Mouse (Mus musculus): ENCODE results near the gene Cped1. TPM values are rescaled to one million over a fixed set of nuclear protein-coding genes. Genes with fewer than 3 reads are reported as not detected.

Gene Cped1
- polyA plus RNA-seq, 1 experiment from 2014 or later: 2.7 TPM

- ATAC-seq (ENCODE audit: low FRiP score): no peak
- Histone ChIP-seq H3K4me1 (peaks cover 21% of the 10 kb centered on the region), H3K27ac (replicated peaks) (no peak overlapping the region), H3K36me3 (no peaks in the 10 kb centered on the region), H3K9me3 (replicated peaks) (no peaks in the 10 kb centered on the region), H3K4me3 (replicated peaks) (peak overlapping the region; percentile 45), H3K4me2 (peak overlapping the region; percentile 95), H3K9ac (replicated peaks) (peak overlapping the region; percentile 8; the same call in 1 of the 2 replicates), H3K27me3 (replicated peaks) (peaks cover 31% of the 10 kb centered on the region)
- WGBS: 10% methylated on average over 24 of the region's 24 CpGs
These were observed 1.1 kb downstream of the Cped1 start for GRCm38 (mm10) chr6:21986660-21987331.

- H3K4me2 ChIP-seq: no peak overlapping the region
- no peaks in the 10 kb centered on the region for H3K9me3 ChIP-seq (replicated peaks)
- no peak overlapping the region for H3K4me3 ChIP-seq (replicated peaks)
- WGBS: 90% methylated on average over 2 of the region's 2 CpGs
- H3K36me3 ChIP-seq: no peaks in the 10 kb centered on the region
- peaks cover 21% of the 10 kb centered on the region for H3K4me1 ChIP-seq
- ATAC-seq (ENCODE audit: low FRiP score): no peak
- no peak overlapping the region for H3K9ac ChIP-seq (replicated peaks)
- no peak overlapping the region for H3K27ac ChIP-seq (replicated peaks)
- H3K27me3 ChIP-seq (replicated peaks): peaks cover 31% of the 10 kb centered on the region
These were observed 1.8 kb downstream of the Cped1 start for GRCm38 (mm10) chr6:21987554-21987953.

GRCm38 (mm10) chr6:21988296-21988695 is 2.6 kb downstream of the Cped1 start:
- Histone ChIP-seq H3K36me3 (no peaks in the 10 kb centered on the region), H3K4me3 (replicated peaks) (no peak overlapping the region), H3K27me3 (replicated peaks) (peaks cover 31% of the 10 kb centered on the region), H3K4me1 (peaks cover 21% of the 10 kb centered on the region), H3K9ac (replicated peaks) (no peak overlapping the region), H3K27ac (replicated peaks) (no peak overlapping the region), H3K4me2 (no peak overlapping the region), H3K9me3 (replicated peaks) (no peaks in the 10 kb centered on the region)
- WGBS: 92% methylated on average over 5 of the region's 5 CpGs
- ATAC-seq (ENCODE audit: low FRiP score): no peak

GRCm38 (mm10) chr6:21989081-21989480 is 3.4 kb downstream of the Cped1 start:
- Histone ChIP-seq H3K36me3 (no peaks in the 10 kb centered on the region), H3K27ac (replicated peaks) (no peak overlapping the region)
- 80% methylated on average over 4 of the region's 4 CpGs for WGBS

GRCm38 (mm10) chr6:21990181-21991135 is 4.7 kb downstream of the Cped1 start:
- WGBS: 83% methylated on average over 9 of the region's 9 CpGs
- H3K9me3 ChIP-seq (replicated peaks): no peaks in the 10 kb centered on the region
- no peak for ATAC-seq (ENCODE audit: low FRiP score)
- no peak overlapping the region for H3K27ac ChIP-seq (replicated peaks)
- no peak overlapping the region for H3K4me3 ChIP-seq (replicated peaks)
- H3K4me1 ChIP-seq: peaks cover 15% of the 10 kb centered on the region
- H3K9ac ChIP-seq (replicated peaks): no peak overlapping the region
- no peaks in the 10 kb centered on the region for H3K36me3 ChIP-seq
- peaks cover 23% of the 10 kb centered on the region for H3K27me3 ChIP-seq (replicated peaks)
- no peak overlapping the region for H3K4me2 ChIP-seq

More at GRCm38 (mm10) chr6:21989081-21989480, 3.4 kb downstream of the Cped1 start:
- no peak overlapping the region for H3K9ac ChIP-seq (replicated peaks)
- H3K27me3 ChIP-seq (replicated peaks): peaks cover 25% of the 10 kb centered on the region
- no peak for ATAC-seq (ENCODE audit: low FRiP score)
- no peaks in the 10 kb centered on the region for H3K9me3 ChIP-seq (replicated peaks)
- H3K4me2 ChIP-seq: no peak overlapping the region
- H3K4me1 ChIP-seq: peaks cover 21% of the 10 kb centered on the region
- H3K4me3 ChIP-seq (replicated peaks): no peak overlapping the region

GRCm38 (mm10) chr6:21991151-21991550 is 5.4 kb downstream of the Cped1 start:
- Histone ChIP-seq H3K4me1 (peaks cover 8% of the 10 kb centered on the region), H3K36me3 (no peaks in the 10 kb centered on the region), H3K27ac (replicated peaks) (no peak overlapping the region), H3K9me3 (replicated peaks) (no peaks in the 10 kb centered on the region), H3K9ac (replicated peaks) (no peak overlapping the region), H3K4me3 (replicated peaks) (no peak overlapping the region), H3K4me2 (no peak overlapping the region), H3K27me3 (replicated peaks) (peaks cover 19% of the 10 kb centered on the region)
- 85% methylated on average over 4 of the region's 4 CpGs for WGBS
- no peak for ATAC-seq (ENCODE audit: low FRiP score)

- Histone ChIP-seq H3K27me3 (replicated peaks) (0 out of 2 replicates have a peak, but pooled peaks cover 6% of the 10 kb centered on the region), H3K4me1 (no peaks in the 10 kb centered on the region), H3K4me2 (no peak overlapping the region), H3K27ac (replicated peaks) (no peak overlapping the region), H3K36me3 (no peaks in the 10 kb centered on the region), H3K9ac (replicated peaks) (no peak overlapping the region), H3K4me3 (replicated peaks) (no peak overlapping the region), H3K9me3 (replicated peaks) (no peaks in the 10 kb centered on the region)
- no peak for ATAC-seq (ENCODE audit: low FRiP score)
- WGBS: 93% methylated on average over 2 of the region's 2 CpGs
These were observed 7.4 kb downstream of the Cped1 start for GRCm38 (mm10) chr6:21993070-21993469.

GRCm38 (mm10) chr6:21998131-21998530 is 12.4 kb downstream of the Cped1 start:
- WGBS: 60% methylated on average over 4 of the region's 4 CpGs
- Histone ChIP-seq H3K4me3 (replicated peaks) (no peak overlapping the region), H3K4me1 (0 out of 2 replicates have a peak, but pooled peaks cover 2% of the 10 kb centered on the region), H3K9ac (replicated peaks) (no peak overlapping the region), H3K36me3 (no peaks in the 10 kb centered on the region), H3K9me3 (replicated peaks) (no peaks in the 10 kb centered on the region), H3K27me3 (replicated peaks) (no peaks in the 10 kb centered on the region), H3K4me2 (no peak overlapping the region), H3K27ac (replicated peaks) (no peak overlapping the region)
- no peak for ATAC-seq (ENCODE audit: low FRiP score)

- Histone ChIP-seq H3K36me3 (no peaks in the 10 kb centered on the region), H3K27me3 (replicated peaks) (no peaks in the 10 kb centered on the region), H3K9ac (replicated peaks) (no peak overlapping the region), H3K4me3 (replicated peaks) (no peak overlapping the region), H3K4me1 (0 out of 2 replicates have a peak, but pooled peaks cover 2% of the 10 kb centered on the region), H3K4me2 (no peak overlapping the region), H3K27ac (replicated peaks) (no peak overlapping the region), H3K9me3 (replicated peaks) (no peaks in the 10 kb centered on the region)
- 54% methylated on average over 11 of the region's 11 CpGs for WGBS
- no peak for ATAC-seq (ENCODE audit: low FRiP score)
These were observed 13.3 kb downstream of the Cped1 start for GRCm38 (mm10) chr6:21999025-21999424.

- Histone ChIP-seq H3K9me3 (replicated peaks) (no peaks in the 10 kb centered on the region), H3K4me3 (replicated peaks) (no peak overlapping the region), H3K9ac (replicated peaks) (no peak overlapping the region), H3K27me3 (replicated peaks) (no peaks in the 10 kb centered on the region), H3K4me1 (0 out of 2 replicates have a peak, but pooled peaks cover 2% of the 10 kb centered on the region), H3K4me2 (no peak overlapping the region), H3K36me3 (no peaks in the 10 kb centered on the region), H3K27ac (replicated peaks) (no peak overlapping the region)
- WGBS: 77% methylated on average over 6 of the region's 6 CpGs
- ATAC-seq (ENCODE audit: low FRiP score): no peak
These were observed 14.4 kb downstream of the Cped1 start for GRCm38 (mm10) chr6:22000086-22000485.

GRCm38 (mm10) chr6:22000881-22001280 is 15.2 kb downstream of the Cped1 start:
- H3K36me3 ChIP-seq: no peaks in the 10 kb centered on the region
- H3K27me3 ChIP-seq (replicated peaks): no peaks in the 10 kb centered on the region
- H3K9ac ChIP-seq (replicated peaks): no peak overlapping the region
- no peak overlapping the region for H3K4me2 ChIP-seq
- no peak overlapping the region for H3K4me3 ChIP-seq (replicated peaks)
- no peak for ATAC-seq (ENCODE audit: low FRiP score)
- WGBS: 87% methylated on average over 3 of the region's 3 CpGs
- 0 out of 2 replicates have a peak, but pooled peaks cover 2% of the 10 kb centered on the region for H3K4me1 ChIP-seq
- no peaks in the 10 kb centered on the region for H3K9me3 ChIP-seq (replicated peaks)
- H3K27ac ChIP-seq (replicated peaks): no peak overlapping the region
